Mouse (Mus musculus) urinary bladder, postnatal 14 days (tissue): ENCODE measurements around the gene 4930544G11Rik.

Experiments used
- DNase-seq: peaks from one replicate; pipeline ENCODE4 v3.0.0; 2021; ENCODE audit warnings: low spot score

4930544G11Rik gene

GRCm38 (mm10) chr6:65952309-65952708 is at the start of gene 4930544G11Rik:
4930544G11Rik (plus strand) TSS chr6:65952609.
- DNase-seq, result no peak

GRCm38 (mm10) chr6:65906657-65907182 is 45.7 kb upstream of the 4930544G11Rik start:
- DNase-seq, result no peak

- no peak for DNase-seq
Observed at GRCm38 (mm10) chr6:65915421-65915820, 37.0 kb upstream of the 4930544G11Rik start.

GRCm38 (mm10) chr6:65921703-65922102 is 30.7 kb upstream of the 4930544G11Rik start:
- no peak for DNase-seq

GRCm38 (mm10) chr6:65923501-65924084 is 28.8 kb upstream of the 4930544G11Rik start:
- no peak for DNase-seq

- DNase-seq, result no peak
Observed at GRCm38 (mm10) chr6:65925737-65926333, 26.6 kb upstream of the 4930544G11Rik start.

GRCm38 (mm10) chr6:65930523-65930922 is 21.9 kb upstream of the 4930544G11Rik start:
- no peak for DNase-seq

GRCm38 (mm10) chr6:65932776-65933175 is 19.6 kb upstream of the 4930544G11Rik start:
- DNase-seq, result no peak

- no peak for DNase-seq
Observed at GRCm38 (mm10) chr6:65933177-65933576, 19.2 kb upstream of the 4930544G11Rik start.

GRCm38 (mm10) chr6:65935566-65936281 is 16.7 kb upstream of the 4930544G11Rik start:
- no peak for DNase-seq

GRCm38 (mm10) chr6:65950492-65950891 is 1.9 kb upstream of the 4930544G11Rik start:
- DNase-seq, result no peak

- no peak for DNase-seq
Observed at GRCm38 (mm10) chr6:65969386-65970111, 17.1 kb downstream of the 4930544G11Rik start.

GRCm38 (mm10) chr6:65970410-65970809 is 18.0 kb downstream of the 4930544G11Rik start:
- DNase-seq, result no peak

- DNase-seq, result no peak
Observed at GRCm38 (mm10) chr6:65992081-65992480, 39.7 kb downstream of the 4930544G11Rik start.

- DNase-seq, result no peak
Observed at GRCm38 (mm10) chr6:65998343-65998742, 45.9 kb downstream of the 4930544G11Rik start.
